Mouse (Mus musculus) layer of hippocampus, adult 11-12 months (tissue): ENCODE data around the gene Slc22a1.
A peak's percentile ranks its signal among the peaks of the same experiment; 100 is the strongest.

Experiments
- DNase-seq: peaks from one replicate; pipeline ENCODE4 v3.0.0; 2022; ENCODE audit warnings: low spot score

Gene Slc22a1

DNA sequence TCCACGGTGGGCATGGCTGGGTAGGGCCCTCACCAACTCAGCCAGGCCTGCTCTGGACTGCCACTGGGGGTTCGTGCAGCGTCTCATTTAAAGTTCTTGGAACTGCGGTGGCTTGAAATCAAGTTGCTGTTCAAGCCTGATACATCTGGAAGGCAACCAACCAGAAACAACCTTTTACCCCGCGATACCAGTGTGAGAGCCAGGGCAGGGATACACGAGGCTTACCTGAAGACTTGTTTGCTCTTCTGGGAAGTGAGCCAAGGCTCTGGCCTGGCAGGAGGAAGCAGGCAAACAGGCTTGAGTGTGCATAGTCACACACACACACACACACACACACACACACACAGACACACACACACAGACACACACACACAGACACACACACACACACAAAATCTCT is at the start of gene Slc22a1:
TSS of gene Slc22a1 (minus strand) at position 184 of the 400 bp plus-strand sequence.
- DNase-seq = no peak

DNA sequence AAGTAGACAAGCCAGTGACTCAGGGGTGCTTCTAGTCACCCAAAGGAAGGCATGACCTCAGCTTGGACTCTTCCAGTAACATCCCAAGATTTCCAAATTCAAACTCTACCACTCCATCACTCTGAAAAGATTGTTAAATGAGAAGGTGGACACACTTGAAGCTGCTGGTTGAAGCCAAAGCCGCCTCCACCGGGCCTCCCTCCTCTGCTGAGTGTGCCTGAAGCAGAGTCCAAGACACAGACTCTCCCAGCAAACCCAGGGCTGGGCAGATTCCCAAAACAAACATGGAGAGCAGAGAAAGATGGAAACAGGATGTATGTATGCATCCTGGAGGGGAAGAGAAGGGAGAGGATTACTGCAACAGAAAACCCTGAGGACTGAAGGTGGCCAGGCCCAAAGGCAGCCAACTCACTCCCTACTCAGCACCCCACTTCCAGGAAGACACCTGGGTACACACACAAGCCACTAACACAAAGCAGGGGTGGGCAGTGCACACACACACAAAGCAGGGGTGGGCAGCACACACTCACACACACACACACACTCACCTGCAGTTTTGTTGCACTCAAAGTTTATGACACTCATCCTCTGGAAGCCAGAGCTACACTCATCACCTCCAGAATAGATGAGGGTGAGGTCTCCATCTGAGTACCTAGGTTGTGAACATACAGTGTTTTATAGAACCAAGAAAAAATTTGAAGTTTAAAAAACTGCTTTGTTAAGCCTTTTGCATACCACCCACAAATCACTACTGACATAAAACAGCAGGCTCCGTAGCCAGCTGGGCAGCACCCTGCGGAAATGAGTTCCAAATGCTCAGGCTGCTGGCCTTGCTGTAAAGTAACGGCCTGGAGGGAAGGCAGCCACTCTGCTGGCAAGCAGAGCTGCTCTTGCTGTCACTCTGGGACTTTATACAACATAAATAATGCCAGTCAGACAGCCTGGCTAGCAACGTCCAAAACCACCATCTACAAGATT is 49.4 kb upstream of the Slc22a1 start:
- DNase-seq = peak; percentile 16

DNA sequence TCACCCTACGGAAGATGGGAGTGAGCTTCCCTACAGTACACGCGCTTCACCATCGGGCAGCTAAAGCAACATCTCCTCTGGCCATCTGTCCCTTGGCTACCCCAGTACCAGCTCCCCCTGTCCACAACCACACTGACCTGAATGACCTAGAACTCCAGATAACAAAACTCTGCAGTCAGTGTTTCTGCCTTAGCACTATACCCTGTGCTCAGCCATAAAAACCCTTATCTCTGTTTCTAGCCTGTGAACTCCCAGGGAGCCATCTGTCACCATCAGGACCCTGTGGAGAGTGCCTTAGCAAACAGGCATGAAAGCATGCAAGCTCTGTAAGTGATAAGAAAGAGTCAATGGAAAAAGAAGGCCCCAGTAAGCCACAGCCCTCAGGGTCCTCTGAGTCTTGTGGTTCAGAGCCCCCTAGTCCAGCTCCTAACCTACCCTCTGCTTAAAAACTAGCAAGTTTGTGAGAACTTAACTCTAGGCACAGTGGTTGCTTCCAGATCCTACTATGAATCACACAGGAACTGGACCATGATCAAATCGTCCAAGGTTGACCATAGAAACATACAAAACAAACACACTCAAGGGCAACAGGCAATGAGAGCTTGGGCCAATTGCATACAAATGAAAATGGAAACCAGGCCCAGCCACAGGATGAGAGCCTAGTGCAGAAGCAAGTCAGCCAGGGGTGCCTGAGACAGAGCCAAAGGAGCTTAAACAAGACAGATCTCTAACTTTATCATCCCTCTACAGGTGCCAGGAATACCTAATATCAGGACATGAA is 48.5 kb upstream of the Slc22a1 start:
- DNase-seq = no peak

DNA sequence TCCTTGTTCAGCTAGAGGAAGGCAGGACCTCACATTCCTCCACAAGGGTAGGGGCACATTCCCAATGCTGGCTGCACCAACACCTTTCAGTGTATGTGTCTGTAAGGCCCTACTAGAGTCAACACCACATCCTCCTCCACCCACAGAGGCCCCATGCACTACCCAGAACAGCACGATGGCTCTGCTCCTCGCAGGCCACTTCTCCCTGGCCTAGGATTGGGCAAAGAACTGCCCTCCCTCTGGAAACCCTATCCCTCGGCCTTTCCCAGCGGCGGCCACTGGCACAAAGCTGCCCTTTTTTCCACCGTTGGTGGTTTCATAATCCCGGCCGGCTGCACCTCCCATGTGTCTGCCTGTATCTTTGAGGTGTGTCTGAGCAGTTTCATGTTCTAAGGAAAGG is 47.0 kb upstream of the Slc22a1 start:
- no peak for DNase-seq

DNA sequence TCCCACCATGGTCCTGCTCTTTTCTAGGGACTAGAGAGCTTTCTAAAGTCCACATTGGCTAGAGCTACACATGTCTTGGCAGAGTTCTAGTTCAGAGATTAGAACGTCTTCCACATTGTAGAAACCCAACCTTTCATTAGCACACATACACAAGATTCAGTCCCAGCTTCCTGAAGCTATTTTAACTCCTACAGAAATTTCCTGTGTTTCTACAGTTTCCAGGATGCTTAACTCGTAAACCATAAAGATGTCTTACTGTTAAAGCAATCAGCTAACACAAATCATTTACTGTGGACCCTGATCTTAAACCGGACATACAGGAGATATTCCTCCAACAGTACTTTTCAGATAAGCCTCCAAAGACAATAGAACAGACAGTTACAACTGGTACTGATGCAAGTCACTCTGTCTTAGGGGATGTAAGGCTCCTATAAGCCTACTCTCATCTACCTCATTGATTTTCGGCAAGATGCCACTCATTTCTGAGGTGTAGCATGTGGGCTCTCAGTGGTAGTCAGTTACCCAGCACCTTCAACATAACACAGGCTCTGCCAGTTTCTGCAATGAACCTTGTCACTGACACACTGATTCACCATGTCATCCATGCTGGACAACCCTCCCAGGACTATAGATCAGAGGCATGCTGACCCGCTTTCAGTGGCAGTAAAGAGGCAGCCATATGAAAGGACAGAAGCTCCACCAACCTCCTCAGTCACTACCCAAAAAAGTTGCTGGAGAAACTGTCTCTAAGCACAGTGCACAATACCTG is 45.7 kb upstream of the Slc22a1 start:
- DNase-seq = no peak

DNA sequence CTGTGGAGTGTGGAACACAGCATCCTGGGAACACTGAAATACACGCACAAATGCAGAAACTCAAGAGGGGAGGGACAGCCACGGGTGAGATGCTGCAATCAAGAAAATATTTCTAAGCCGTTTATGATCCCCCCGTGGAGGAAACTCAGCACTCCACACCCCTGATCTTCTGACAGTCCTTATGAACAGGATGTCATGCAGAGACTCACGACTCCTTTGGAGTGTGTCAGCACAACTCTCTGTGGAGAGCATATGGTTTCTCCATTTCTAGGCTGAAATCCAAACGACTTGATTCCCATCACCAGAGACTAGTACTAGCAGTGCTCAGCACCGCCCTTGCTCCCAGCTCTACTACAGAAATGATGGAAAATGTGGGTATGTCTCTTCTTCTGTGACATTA is 42.6 kb upstream of the Slc22a1 start:
- DNase-seq = peak; percentile 17

DNA sequence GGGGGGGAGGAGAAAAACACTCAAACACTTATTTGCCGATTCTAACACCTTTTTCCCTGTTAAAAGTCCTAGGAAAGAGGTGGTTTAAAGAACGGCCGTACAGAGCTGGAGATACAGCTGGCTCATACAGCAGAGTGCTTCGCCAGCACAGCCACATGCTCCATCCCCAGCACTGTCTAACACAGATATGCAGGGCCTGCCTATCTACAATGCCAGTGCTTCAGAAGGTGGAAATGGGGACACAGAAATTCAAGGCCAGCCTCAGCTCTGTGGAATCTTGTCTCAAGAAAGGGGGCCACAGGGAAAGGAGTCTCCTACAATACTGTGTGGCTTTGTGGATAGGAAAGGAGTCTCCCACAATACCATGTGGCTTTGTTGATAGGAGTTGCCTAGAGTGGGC is 41.8 kb upstream of the Slc22a1 start:
- DNase-seq = no peak

DNA sequence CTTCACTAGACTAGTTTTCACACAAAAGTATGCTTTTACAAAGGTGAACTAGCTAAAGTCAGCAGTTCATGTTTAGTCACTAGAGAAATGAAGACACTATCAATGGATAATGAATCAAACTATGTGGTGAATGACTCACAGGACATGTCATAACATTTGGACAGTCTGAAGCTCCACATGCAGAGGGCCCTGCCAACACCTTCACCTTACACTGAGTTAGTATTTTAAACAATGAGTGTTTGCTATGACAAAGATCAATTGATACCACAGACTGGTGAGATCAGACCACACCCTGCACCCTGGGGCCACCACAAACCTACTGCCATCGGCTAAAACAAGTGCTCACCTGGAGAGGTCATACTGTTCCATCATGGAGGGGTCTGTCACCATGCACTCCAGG is 39.4 kb upstream of the Slc22a1 start:
- no peak for DNase-seq

DNA sequence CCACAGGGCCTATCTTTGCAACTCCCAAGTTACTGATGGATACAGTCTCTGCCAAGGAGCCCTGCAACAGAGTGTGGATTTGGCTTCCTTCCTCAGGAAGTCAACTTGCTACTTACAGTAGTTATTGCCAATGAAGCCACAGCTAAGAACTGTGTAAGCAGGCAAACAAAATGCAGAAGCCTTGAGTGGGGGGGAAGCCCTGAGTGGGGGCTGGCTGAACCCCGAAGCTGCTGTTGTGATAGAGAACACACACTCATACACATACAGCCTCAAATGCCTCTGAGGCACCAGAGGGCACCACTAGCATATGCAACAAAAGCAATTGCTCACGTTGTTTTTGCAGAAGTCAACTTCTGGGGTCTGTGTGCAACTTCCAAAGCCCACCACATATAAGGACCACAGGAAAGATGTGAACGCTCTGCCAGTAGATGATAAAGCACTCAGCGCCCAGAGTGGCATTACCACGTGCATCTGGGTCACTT is 38.5 kb upstream of the Slc22a1 start:
- no peak for DNase-seq

DNA sequence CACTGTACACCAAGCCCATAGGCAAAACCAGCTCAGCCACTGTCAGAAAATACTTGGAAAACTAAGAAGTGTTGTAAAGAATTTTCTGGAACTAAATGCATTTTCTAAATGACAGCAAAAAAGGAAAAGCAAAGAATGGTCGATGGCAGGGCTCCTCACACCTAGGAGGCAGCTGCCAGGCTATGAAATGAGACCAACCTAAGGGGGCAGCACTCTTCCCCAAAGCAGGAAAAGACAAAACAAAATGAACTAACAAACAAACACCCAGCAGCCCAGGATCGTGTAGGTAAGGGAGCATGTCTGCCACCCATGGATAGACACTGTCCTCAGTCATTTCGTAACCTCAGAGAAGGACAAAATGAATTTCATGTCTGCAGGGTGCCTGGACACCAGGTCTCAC is 37.4 kb upstream of the Slc22a1 start:
- no peak for DNase-seq

DNA sequence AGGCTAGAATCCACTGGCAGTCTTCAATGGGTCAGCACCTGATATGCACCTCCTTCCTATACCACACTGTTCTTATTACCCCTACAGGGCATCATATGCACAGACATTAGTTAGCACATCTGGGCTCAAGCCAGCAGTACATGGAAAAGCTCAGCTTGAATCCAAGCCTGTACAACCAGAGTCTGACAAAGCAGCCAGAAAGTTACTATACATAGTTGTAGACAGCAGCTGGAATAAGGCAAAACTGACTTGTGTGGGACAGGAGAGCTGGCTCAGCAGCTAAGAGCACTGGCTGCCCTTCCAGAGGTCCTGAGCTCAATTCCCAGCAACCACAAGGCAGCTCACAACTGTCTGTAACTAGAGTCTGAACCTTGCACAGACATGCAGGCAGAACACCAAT is 36.6 kb upstream of the Slc22a1 start:
- no peak for DNase-seq

DNA sequence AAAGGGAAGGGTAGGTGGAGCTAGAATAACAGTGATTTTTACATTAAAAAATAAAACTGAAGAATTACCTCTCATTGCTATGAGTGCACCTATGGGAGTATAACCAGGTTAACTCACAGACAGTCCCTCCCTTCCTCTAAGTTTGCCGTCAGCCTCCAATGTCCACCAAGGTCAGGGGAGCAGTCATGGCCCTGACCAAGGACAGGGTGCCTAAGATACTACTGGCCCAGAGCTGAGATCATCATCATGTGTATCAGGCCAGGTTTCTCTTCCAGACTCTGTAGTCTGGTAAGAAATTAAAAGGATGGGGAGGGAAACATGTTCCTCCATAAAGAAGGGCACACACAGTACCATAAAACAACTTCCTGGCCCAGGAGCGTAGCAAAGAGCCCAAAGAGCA is 35.3 kb upstream of the Slc22a1 start:
- DNase-seq = no peak

DNA sequence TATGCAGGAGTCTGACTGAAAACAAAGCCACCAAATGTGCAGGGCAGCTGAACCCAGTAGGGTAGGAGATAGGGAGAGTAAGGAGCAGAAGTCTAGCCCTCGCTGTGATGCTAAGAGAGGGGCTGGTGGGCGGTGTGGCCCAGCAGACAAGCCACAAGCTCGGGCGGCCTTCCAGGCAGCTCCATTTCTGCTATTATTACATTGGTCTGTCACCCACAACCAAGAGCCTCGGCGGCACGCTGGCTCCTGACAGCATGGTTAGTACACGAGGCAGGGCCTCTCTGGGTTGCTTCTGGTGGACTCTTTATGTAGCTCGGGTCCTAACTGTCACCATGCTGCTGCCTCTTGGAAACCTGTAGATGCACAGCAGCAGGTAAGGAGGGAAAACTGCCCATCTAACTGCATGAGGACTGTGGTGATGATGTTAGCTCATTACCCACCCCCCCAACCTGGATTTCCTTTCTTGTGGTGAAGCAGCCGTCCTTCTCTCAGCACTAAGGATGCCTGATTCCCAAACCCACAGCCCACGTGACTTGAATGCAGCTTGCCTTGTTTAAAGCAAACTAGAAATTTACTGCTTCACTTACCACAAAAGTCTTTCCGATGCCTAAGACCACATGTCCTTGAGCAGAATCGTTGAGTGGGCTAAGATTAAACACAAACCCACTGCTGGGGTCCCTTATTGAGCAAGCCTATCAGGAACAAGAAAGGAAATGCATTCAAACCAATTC is 34.6 kb upstream of the Slc22a1 start:
- peak; percentile 17 for DNase-seq

DNA sequence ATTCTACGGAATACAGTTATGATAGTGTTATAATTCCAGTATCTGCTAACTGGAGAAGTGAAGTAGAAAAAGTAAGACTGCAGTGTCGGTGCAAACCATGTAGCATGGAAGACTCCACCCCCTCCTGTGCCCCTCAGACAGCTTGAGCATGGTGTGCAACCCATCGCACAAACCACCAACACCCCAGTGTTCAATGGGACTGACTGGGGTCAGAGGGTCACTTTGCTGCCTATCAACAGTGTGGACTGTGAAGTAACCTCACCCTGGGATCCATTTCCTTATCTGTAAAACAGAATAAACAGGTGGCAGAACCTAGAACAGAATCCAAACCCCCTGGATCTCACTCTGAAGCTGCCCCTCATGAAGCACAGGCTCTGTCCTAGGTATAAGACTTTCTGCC is 32.8 kb upstream of the Slc22a1 start:
- no peak for DNase-seq

DNA sequence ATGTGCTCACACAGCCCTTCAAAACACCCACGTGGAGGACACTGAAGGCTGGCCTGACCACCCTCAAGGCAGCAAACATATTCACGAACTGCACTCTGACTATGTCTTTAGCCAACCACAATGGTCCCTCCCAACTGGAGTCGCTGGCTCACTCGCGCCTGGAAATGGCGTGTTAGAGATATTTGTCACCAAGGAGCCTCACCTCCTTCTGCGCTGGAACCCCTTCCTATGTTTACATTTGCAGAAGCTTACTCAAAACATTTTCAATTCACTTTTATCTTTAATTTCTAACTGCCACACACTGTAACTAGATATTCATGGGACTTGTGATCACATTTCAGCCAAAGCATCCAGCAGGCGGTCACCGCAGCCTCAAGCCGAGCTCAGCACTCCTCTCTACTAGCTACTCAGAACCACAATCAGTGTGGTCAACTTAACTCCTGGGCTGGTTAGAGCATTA is 31.0 kb upstream of the Slc22a1 start:
- no peak for DNase-seq

DNA sequence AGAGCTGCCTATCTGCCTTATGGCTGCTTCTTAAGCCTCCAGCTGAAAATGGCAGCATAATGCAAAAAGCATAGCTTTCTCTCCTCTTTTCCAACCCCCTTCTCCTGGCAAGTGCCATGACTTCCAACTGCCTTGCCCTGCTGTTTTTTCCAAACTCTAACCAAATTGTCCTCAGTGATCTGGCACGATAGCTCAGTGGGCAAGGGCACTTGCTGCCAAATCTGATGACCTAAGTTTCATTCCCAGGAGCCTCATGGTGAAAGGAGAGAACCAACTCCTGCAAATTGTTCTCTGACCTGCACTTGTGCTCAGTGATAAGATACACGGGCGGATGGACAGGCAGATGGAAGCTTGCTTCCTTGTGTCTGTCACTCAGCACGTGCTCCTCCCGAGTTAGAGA is 27.3 kb upstream of the Slc22a1 start:
- no peak for DNase-seq

DNA sequence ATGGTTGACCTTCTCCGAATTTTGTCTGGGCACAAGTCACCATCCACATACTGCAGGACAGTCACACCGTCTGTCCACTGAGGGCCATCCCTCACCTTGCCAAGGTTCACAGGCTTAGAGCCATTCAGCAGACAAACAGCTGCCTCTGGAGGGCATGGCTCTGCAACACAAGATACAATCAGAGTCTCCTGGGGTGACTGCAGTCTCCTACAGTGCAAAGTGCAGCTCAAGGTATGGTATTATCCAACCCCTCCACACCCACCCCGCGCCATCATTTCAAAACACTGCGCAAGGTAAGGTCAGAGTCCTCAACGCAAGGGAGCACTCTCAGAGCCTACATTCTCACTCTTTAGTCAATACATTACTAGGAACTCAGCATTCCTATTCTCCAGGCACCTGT is 24.7 kb upstream of the Slc22a1 start:
- no peak for DNase-seq

DNA sequence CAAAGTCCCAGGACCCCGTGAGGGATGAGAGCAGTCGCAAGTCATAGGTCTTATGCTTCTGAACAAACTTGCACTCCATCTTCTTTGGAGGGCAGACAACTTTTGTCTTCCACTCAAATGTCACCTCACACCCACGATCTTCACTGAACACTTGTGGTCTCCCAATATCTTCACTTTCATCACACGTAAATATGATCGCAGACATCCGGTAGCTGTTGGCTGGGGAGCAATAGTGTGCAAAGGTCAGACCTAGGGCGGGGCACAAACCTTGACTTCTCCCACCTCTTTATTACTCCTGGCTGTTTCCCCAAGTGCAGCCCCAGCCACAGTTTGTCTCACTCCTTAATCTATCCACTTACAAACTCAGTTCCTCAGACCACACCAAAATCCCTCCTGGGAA is 16.3 kb upstream of the Slc22a1 start:
- no peak for DNase-seq

DNA sequence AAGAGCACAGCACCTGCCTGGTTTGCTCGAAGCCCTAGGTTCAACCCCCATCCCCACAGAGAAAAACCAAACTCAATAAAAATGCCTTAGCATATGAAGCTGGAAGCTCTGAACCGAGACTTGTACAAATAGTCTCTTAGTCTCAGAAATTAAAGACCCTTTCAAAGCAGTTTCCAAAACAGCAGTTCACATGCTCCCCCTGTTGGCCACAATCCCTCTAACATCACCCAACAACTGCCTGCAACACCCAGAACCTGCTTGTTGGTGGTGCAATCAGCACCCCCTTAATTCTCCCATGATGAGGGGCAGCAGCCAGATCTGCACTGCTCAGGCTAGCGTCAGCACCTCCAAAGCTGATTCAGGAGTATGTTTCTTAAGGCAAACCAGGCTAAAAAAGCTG is 13.9 kb upstream of the Slc22a1 start:
- DNase-seq = no peak

DNA sequence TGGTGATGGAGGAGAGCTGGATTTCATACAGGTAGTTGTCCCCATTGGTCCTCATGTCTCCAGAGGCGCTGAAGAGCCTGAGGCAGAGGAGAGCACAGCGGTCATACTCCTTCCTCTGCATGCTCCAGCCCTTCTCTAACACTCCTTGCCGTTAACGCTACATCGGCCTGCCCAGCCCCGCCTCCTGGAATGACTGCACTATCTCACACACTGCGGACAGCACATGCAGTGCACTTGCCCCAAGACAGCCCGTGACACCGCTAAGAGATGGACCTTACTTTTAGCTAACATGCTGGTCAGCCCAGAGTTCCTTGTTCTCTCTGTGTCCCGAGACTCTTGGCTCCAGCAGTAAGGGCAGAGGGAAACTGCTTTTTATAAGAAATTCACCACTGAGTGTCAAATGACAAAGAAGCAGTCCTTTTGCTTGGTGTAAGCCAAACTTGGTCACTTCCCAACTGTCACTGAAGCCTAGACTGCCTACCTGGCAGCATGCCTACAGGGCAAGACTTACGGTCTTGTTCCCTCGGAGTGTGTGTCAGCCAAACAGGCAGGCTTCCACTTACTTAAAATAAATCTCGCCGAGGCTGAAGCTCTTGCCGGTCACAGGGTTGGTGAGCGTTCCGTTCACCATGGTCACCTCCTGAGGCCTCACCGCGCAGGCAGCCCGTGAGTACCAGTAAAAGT is 12.9 kb upstream of the Slc22a1 start:
- peak; percentile 27 for DNase-seq
